Mouse (Mus musculus) adrenal gland, adult 10 weeks (tissue): ENCODE results near the gene Bpifa3. TPM values are rescaled to one million over a fixed set of nuclear protein-coding genes. Genes with fewer than 3 reads are reported as not detected.

Experiments used
- polyA plus RNA-seq: library from polyadenylated mRNA; stranded (reverse); fragments of 350-450 nt; fragmentation: Illumina TruSeq; extraction: RNeasy Lipid Tissue Mini Kit (QIAGEN cat#74804); gene quantifications from one replicate; pipeline ENCODE4 v1.2.3, GENCODE M21; 2014; ENCODE audit warnings: low read depth, low replicate concordance

The Bpifa3 gene
- not detected for polyA plus RNA-seq

GRCm38 (mm10) chr2:154130120-154130519 lies at the start of gene Bpifa3:
TSS of gene Bpifa3 (plus strand) at chr2:154130336.

GRCm38 (mm10) chr2:154142580-154142979 lies 12.4 kb downstream of the Bpifa3 start, which contains the start of gene Bpifa1:
TSS of gene Bpifa1 (plus strand) at chr2:154142880.

GRCm38 (mm10) chr2:154162307-154162706 lies 32.2 kb downstream of the Bpifa3 start, which contains the start of gene Bpifa5:
TSS of gene Bpifa5 (plus strand) at chr2:154162607.

Other genes with a start within 250 kb of the Bpifa3 start
- gene Bpifb6, start 229.9 kb upstream of the Bpifa3 start, polyA plus RNA-seq = not detected
- gene Bpifb3, start 212.1 kb upstream of the Bpifa3 start, polyA plus RNA-seq = not detected
- not detected for gene Bpifb4, start 192.1 kb upstream of the Bpifa3 start, polyA plus RNA-seq
- not detected for gene Bpifa6, start 155.4 kb upstream of the Bpifa3 start, polyA plus RNA-seq
- 3.1 TPM for gene Bpifa2, start 122.1 kb upstream of the Bpifa3 start, polyA plus RNA-seq
- gene Bpifa1, start 12.5 kb downstream of the Bpifa3 start, polyA plus RNA-seq = not detected
- not detected for gene Bpifa5, start 32.3 kb downstream of the Bpifa3 start, polyA plus RNA-seq
- not detected for gene Bpifb1, start 60.5 kb downstream of the Bpifa3 start, polyA plus RNA-seq
- gene Bpifb5, start 93.4 kb downstream of the Bpifa3 start, polyA plus RNA-seq = not detected
- not detected for gene Bpifb9a, start 127.5 kb downstream of the Bpifa3 start, polyA plus RNA-seq
- gene Bpifb9b, start 176.9 kb downstream of the Bpifa3 start, polyA plus RNA-seq = not detected
- gene Cdk5rap1, start 242.7 kb downstream of the Bpifa3 start, polyA plus RNA-seq = 8.8 TPM